Mouse (Mus musculus): ENCODE data around the gene Gucy1b1. TPM values are rescaled to one million over a fixed set of nuclear protein-coding genes. Genes with fewer than 3 reads are reported as not detected.

The Gucy1b1 gene
- total RNA-seq, 2 experiments from 2014 or later: 15.5 to 17.1 TPM

DNA sequence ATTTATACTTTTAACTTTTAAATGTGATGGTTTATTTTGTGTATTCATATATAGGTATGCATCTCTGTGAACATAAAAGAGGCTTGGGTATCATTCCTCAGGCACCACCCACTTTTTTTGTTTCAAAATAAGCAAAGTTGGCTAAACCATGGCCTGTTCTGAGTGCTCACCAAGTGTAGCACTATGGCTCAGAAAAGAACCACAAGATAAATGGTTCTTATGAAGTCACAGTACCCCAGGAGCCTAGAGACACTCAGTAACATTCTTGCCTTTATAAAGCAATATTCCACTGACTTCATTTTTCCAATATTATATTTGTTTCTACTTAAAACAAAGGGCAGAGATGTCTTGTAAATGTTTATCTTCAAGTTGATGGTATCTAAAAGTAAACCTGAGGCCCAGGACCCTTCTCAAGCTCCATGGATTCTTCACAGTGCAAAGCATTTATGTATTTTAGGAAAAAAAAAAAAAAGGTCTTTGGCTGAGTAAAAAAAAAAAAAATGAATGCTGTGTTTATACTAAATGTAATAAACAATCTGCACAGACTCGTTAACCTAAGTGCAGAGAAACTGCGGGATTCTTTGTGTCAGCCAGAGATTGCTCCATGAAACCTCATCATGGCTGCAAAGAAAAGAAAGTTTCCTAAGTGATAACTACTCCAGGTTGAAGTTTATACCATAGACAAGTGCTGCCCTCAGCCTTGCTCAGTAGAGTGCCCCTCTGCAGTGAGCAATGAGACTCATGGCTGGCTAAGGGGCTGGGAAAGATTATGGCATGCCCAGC is 38.0 kb downstream of the Gucy1b1 start:
- DNase-seq: no peak

GRCm38 (mm10) chr3:82030008-82030748 is 44.3 kb downstream of the Gucy1b1 start:
- no peak for DNase-seq

DNA sequence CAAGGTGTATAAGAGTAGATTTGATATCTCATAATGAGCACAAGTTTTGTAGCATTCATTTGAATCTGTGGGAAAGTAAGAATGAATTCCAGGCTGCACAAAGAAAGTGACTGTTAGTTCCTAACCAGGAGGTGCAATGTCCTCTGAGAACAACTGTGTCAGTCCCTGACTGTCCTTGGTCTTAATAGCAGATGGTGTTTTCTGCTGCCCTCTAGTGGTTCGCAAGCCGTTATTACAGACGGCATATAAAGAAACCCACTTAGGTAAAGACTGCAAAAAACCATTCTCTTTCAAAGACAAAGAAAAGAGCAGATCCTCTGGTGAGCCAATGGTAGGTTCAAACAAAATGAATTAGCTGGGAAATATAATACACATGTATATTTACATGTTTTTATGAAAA is 45.3 kb downstream of the Gucy1b1 start:
- peak; percentile 51 for DNase-seq

GRCm38 (mm10) chr3:82027286-82027685 is 47.2 kb downstream of the Gucy1b1 start:
- DNase-seq: no peak

- no peak for DNase-seq
Measured at GRCm38 (mm10) chr3:82023065-82023464, 51.4 kb downstream of the Gucy1b1 start.

- DNase-seq: no peak
Measured at GRCm38 (mm10) chr3:82022421-82022920, 52.0 kb downstream of the Gucy1b1 start.

- DNase-seq: no peak
Measured at GRCm38 (mm10) chr3:82014148-82014703, 60.3 kb downstream of the Gucy1b1 start.

- no peak for DNase-seq
Measured at GRCm38 (mm10) chr3:82007002-82007401, 67.5 kb downstream of the Gucy1b1 start.

GRCm38 (mm10) chr3:81995988-81996387 is 78.5 kb downstream of the Gucy1b1 start:
- DNase-seq: peak; percentile 32

DNA sequence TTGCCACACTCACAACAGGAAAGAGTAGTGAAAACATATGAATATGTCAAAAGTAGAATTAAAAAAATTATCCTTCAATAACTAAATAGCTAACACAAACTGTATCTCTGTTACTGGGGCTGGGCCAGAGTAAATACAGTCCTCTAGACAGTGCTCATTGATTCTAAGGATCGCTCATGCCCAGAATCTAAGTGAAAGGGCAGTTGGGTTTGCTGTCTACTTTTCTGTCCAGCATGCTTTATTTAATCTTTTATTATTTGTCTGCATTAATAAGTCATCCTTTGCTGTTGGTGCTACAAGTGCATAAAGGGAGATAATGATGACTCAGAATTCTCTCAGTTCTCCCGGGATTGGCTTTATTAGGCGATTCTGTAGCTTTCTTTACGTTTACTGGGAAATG is 79.1 kb downstream of the Gucy1b1 start:
- no peak for DNase-seq

GRCm38 (mm10) chr3:81990531-81990930 is 84.0 kb downstream of the Gucy1b1 start:
- DNase-seq: no peak

DNA sequence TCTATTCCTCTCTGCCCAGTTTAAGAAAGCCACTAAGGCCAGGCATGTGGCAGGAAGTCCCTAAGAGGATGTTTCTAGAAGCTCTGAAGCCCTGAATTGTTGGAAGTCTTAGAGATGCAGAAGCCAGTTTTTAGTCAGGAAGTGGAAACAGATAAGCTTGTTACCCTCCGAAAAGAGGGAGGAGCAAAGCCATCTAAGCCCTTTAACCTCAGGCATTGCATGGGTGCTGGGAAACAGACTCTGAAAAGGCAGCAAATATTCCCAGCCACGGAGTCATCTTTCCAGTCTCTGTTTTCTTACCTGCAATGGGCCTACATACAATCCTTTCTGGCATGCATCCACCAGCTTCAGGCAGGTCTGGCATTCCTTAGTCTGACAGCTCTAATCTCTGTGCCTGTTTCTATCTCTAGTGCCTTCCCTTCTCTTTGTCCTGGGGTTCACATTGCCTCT is 84.8 kb downstream of the Gucy1b1 start:
- no peak for DNase-seq

DNA sequence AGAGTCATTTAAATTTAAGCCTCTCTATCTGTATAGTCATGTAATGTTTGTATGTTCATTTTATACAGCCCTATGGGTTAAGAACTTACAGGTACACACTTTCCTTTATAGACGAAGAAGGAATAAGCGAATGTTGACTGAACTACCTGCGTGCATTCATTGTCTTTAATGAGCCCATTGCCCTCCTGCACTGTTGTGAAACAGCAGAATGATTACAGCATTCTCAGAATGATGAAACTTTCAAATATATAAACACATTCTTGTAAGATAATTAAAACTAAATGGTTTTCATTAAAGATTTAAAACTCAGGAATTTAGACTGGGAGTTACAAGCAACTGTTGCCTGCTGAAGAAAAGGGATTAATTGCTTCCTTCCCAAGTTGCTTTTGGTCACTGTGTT is 86.9 kb downstream of the Gucy1b1 start:
- no peak for DNase-seq

GRCm38 (mm10) chr3:81986103-81986502 is 88.4 kb downstream of the Gucy1b1 start:
- no peak for DNase-seq

GRCm38 (mm10) chr3:81985100-81985499 is 89.4 kb downstream of the Gucy1b1 start:
- DNase-seq: no peak

- peak; percentile 29 for DNase-seq
Measured at GRCm38 (mm10) chr3:81983120-81983895, 91.2 kb downstream of the Gucy1b1 start.

Small RNAs within 50 kb of the gene (microRNA-seq; reads per million reads assigned to microRNA genes)
- gene Mir7010: 2.8 reads per million

Other genes starting within 250 kb of the Gucy1b1 start
- gene Ctso, start 142.1 kb downstream of the Gucy1b1 start, total RNA-seq (2021): 10 to 100 TPM; 29.4 to 36.3 TPM
- 10 to 100 TPM; 29.6 to 65.4 TPM for gene Tdo2, start 98.5 kb downstream of the Gucy1b1 start, total RNA-seq (2021)
- under 1 TPM; 0.48 to 0.90 TPM for gene Asic5, start 92.4 kb downstream of the Gucy1b1 start, total RNA-seq (2021)
- 10 to 100 TPM; 41.8 to 47.6 TPM for gene Gucy1a1, start 71.1 kb upstream of the Gucy1b1 start, total RNA-seq (2021)

Data from adrenal gland, postnatal 10 days (tissue).